Mouse (Mus musculus) small intestine, adult 2 months (tissue): ENCODE data around the gene Rtkn2. TPM values are rescaled to one million over a fixed set of nuclear protein-coding genes. Genes with fewer than 3 reads are reported as not detected.
A peak's percentile ranks its signal among the peaks of the same experiment; 100 is the strongest.

ENCODE experiments used
- H3K27ac ChIP-seq: fragments of 200-500 bp; 2 replicates; pipeline ENCODE4 v1.5.1; 2012; ENCODE audit warnings: low read depth, low read length, control low read depth, inconsistent platforms; ENCODE audit not compliant: insufficient read depth
- H3K27me3 ChIP-seq: fragments of 200-500 bp; 2 replicates; pipeline ENCODE4 v1.6.1; 2012; ENCODE audit warnings: mild to moderate bottlenecking, moderate library complexity, low read length, inconsistent platforms; ENCODE audit not compliant: control insufficient read depth, insufficient read depth
- H3K36me3 ChIP-seq: fragments of 200-500 bp; 2 replicates; pipeline ENCODE4 v1.6.1; 2012; ENCODE audit warnings: mild to moderate bottlenecking, low read length, control low read depth, inconsistent platforms; ENCODE audit not compliant: control insufficient read depth, insufficient read depth
- H3K4me1 ChIP-seq: fragments of 200-500 bp; 2 replicates; pipeline ENCODE4 v1.6.1; 2012; ENCODE audit warnings: low read length, inconsistent platforms, mixed read lengths; ENCODE audit not compliant: control insufficient read depth, insufficient read depth, insufficient read length
- H3K4me3 ChIP-seq: fragments of 200-500 bp; 2 replicates; pipeline ENCODE4 v1.5.1; 2012; ENCODE audit warnings: low read depth, mild to moderate bottlenecking, control low read depth, inconsistent platforms, low read length, moderate library complexity
- CTCF ChIP-seq: fragments of 200-500 bp; IDR thresholded peaks from 2 replicates; pipeline ENCODE4 v1.5.1; 2012; ENCODE audit warnings: low read depth, mild to moderate bottlenecking, control low read depth, inconsistent platforms, low read length, moderate library complexity, mixed read lengths; ENCODE audit not compliant: insufficient replicate concordance, insufficient read length; ENCODE audit errors: extremely low read depth
- POLR2A ChIP-seq: fragments of 200-500 bp; IDR thresholded peaks from 2 replicates; pipeline ENCODE4 v1.6.1; 2012; ENCODE audit warnings: low read depth, mild to moderate bottlenecking, control low read depth, inconsistent platforms, low read length, moderate library complexity
- WGBS: fragments of 180-500 bp; shearing (Covaris S2); methylation state at CpG from one replicate; pipeline ENCODE4 v1.1.7; 2018; 5-methylcytosine and 5-hydroxymethylcytosine counted together
- polyA plus RNA-seq: library from polyadenylated mRNA; depleted of rRNA; stranded (reverse); fragments of >200 nt; gene quantifications from 2 replicates; pipeline ENCODE4 v1.2.3, GENCODE M21; 2012

Gene Rtkn2
- polyA plus RNA-seq, 1 experiment: 0.06 TPM

DNA sequence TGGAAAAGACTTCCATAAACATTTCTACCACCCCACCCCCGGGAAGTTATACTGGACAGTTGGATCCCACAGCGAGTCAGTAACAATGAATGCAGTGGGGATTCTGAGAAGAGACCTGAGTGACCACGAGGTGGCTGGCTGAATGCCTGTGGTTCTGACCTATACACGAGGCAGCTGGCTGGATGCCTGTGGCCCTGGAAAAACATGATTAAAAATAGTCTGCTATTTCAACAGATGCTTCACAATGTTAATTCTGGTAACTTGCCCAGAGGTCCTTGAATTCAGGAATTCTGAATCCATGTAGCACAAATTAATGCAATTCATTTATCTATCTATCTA lies 110.8 kb downstream of the Rtkn2 start:
- Histone ChIP-seq H3K36me3 (peaks cover 6% of the 10 kb centered on the region), H3K4me1 (no peaks in the 10 kb centered on the region), H3K4me3 (no peak overlapping the region), H3K27ac (no peak overlapping the region), H3K27me3 (no peaks in the 10 kb centered on the region)
- TF ChIP-seq POLR2A (no peak), CTCF (peak; percentile 18; the same call in 1 of the 2 replicates)
- 48% methylated on average over 4 of the region's 4 CpGs for WGBS

DNA sequence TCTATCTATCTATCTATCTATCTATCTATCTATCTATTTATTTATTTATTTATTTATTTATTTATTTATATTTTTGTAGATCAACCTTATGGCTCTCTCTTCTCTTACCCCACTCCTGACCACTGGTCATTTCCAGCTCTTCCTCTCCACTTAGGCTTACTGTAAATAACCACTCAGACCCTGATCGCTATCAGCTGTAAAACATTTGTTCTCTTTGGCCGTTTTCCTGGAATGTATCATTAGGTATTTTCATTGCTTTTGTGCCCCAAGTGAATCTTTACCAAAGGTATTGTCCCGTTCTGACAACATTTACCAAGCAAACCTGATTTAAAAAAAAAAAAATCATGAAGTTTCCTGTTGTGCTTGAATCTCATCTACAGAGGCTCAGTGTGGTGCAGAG lies 111.2 kb downstream of the Rtkn2 start:
- no peak for TF ChIP-seq POLR2A
- no peak for TF ChIP-seq CTCF
- Histone ChIP-seq H3K27me3 (no peaks in the 10 kb centered on the region), H3K36me3 (peaks cover 6% of the 10 kb centered on the region), H3K27ac (peak overlapping the region; percentile 40; the same call in 1 of the 2 replicates), H3K4me1 (no peaks in the 10 kb centered on the region), H3K4me3 (no peak overlapping the region)
- WGBS: 35% methylated on average over 3 of the region's 3 CpGs

- Histone ChIP-seq H3K4me1 (no peaks in the 10 kb centered on the region), H3K4me3 (no peak overlapping the region), H3K27ac (peak overlapping the region; percentile 40; the same call in 1 of the 2 replicates), H3K27me3 (no peaks in the 10 kb centered on the region), H3K36me3 (peaks cover 8% of the 10 kb centered on the region)
- WGBS: 80% methylated on average over 11 of the region's 11 CpGs
- TF ChIP-seq CTCF (no peak), POLR2A (no peak)
Observed at GRCm38 (mm10) chr10:68091011-68091410, 111.6 kb downstream of the Rtkn2 start.

DNA sequence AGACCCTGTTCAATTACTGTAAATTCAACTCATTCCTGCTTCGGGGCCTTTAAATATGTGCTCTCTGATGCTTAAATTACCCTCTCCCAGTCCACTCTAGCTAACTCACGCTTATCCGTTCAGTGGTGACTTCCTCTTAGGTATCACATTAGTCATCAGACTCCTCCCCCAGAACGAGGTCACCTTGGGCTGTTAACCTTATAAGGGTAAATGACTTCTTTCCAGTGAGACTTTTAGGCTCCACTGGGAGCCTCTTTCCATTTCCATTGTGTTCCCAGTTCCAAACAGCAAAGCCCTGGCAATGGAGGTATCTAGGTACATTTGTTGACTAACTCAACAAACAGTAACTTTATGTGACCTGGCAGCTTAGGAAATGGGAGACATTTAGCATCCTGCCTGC lies 112.5 kb downstream of the Rtkn2 start:
- TF ChIP-seq POLR2A (no peak), CTCF (no peak)
- H3K27me3 ChIP-seq: no peaks in the 10 kb centered on the region
- peaks cover 16% of the 10 kb centered on the region for H3K36me3 ChIP-seq
- H3K27ac ChIP-seq: no peak overlapping the region
- H3K4me1 ChIP-seq: no peaks in the 10 kb centered on the region
- H3K4me3 ChIP-seq: no peak overlapping the region
- 43% methylated on average over 4 of the region's 4 CpGs for WGBS

GRCm38 (mm10) chr10:68093496-68093895 lies 114.1 kb downstream of the Rtkn2 start:
- Histone ChIP-seq H3K4me3 (no peak overlapping the region), H3K36me3 (peaks cover 32% of the 10 kb centered on the region), H3K27me3 (no peaks in the 10 kb centered on the region), H3K27ac (no peak overlapping the region), H3K4me1 (no peaks in the 10 kb centered on the region)
- WGBS: 72% methylated on average over 3 of the region's 3 CpGs
- no peak for TF ChIP-seq POLR2A
- no peak for TF ChIP-seq CTCF

DNA sequence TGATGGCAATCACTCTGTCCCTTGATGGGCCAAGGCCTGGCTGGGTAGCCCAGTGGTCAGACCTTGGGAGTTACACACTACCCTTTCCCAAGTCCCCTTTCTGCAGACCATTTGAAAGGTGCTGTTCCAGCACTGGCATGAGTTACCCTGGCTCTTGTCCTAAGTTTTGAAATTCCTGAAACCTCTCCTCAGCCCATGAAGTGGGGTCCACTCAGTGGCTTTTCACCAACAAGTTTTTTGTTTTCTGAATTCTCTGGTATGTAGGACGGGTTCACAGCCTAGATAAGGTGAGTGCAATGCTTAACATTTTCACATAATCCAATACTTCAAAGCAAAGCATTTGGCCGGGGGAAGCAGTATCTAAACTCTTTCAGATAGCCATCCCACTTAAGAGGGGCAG lies 115.8 kb downstream of the Rtkn2 start:
- 92% methylated on average over 2 of the region's 2 CpGs for WGBS
- TF ChIP-seq CTCF: no peak
- no peaks in the 10 kb centered on the region for H3K27me3 ChIP-seq
- no peak overlapping the region for H3K27ac ChIP-seq
- H3K36me3 ChIP-seq: peaks cover 39% of the 10 kb centered on the region
- H3K4me3 ChIP-seq: no peak overlapping the region
- H3K4me1 ChIP-seq: no peaks in the 10 kb centered on the region

- H3K36me3 ChIP-seq: peaks cover 48% of the 10 kb centered on the region
- no peak overlapping the region for H3K4me3 ChIP-seq
- no peaks in the 10 kb centered on the region for H3K4me1 ChIP-seq
- H3K27me3 ChIP-seq: no peaks in the 10 kb centered on the region
- H3K27ac ChIP-seq: no peak overlapping the region
- TF ChIP-seq POLR2A (no peak), CTCF (no peak)
- 94% methylated on average over 12 of the region's 12 CpGs for WGBS
Observed at GRCm38 (mm10) chr10:68096395-68096794, 117.0 kb downstream of the Rtkn2 start.
